Mouse (Mus musculus): ENCODE data around the gene 4430402I18Rik. TPM values are rescaled to one million over a fixed set of nuclear protein-coding genes. Genes with fewer than 3 reads are reported as not detected.

The 4430402I18Rik gene
- total RNA-seq, 2 experiments from 2014 or later, result 15.7 to 16.5 TPM

- no peak for DNase-seq
- intact Hi-C loops (cut with DNase I), result no loop called here
Measured at GRCm38 (mm10) chr19:28903536-28904119, 64.0 kb downstream of the 4430402I18Rik start.

GRCm38 (mm10) chr19:28902806-28903205 lies 64.8 kb downstream of the 4430402I18Rik start:
- intact Hi-C loops (cut with DNase I), result no loop called here
- no peak for DNase-seq

- intact Hi-C loops (cut with DNase I), result no loop called here
- DNase-seq, result no peak
Measured at GRCm38 (mm10) chr19:28902111-28902510, 65.5 kb downstream of the 4430402I18Rik start.

GRCm38 (mm10) chr19:28900771-28901170 lies 66.8 kb downstream of the 4430402I18Rik start:
- intact Hi-C loops (cut with DNase I), result no loop called here
- no peak for DNase-seq

GRCm38 (mm10) chr19:28897497-28897896 lies 70.1 kb downstream of the 4430402I18Rik start:
- no peak for DNase-seq
- intact Hi-C loops (cut with DNase I), result no loop called here

GRCm38 (mm10) chr19:28896639-28897038 lies 71.0 kb downstream of the 4430402I18Rik start:
- DNase-seq, result no peak
- intact Hi-C loops (cut with DNase I), result no loop called here

- intact Hi-C loops (cut with DNase I), result no loop called here
- no peak for DNase-seq
Measured at GRCm38 (mm10) chr19:28891864-28892263, 75.7 kb downstream of the 4430402I18Rik start.

- intact Hi-C loops (cut with DNase I), result no loop called here
- DNase-seq, result no peak
Measured at GRCm38 (mm10) chr19:28891238-28891637, 76.4 kb downstream of the 4430402I18Rik start.

- intact Hi-C loops (cut with DNase I), result no loop called here
- DNase-seq, result no peak
Measured at GRCm38 (mm10) chr19:28889251-28889650, 78.3 kb downstream of the 4430402I18Rik start.

- peak; percentile 5 to 6 for DNase-seq
- intact Hi-C loops (cut with DNase I), result no loop called here
Measured at GRCm38 (mm10) chr19:28888496-28888895, 79.1 kb downstream of the 4430402I18Rik start.

- intact Hi-C loops (cut with DNase I), result loop anchor here (2.0 kb wide), 1 partner anchor 106 kb away; no protein-coding TSS in a partner anchor
- DNase-seq, result peak; percentile 16 to 42
Measured at GRCm38 (mm10) chr19:28883126-28883525, 84.5 kb downstream of the 4430402I18Rik start.

- intact Hi-C loops (cut with DNase I), result no loop called here
- no peak for DNase-seq
Measured at GRCm38 (mm10) chr19:28879476-28879875, 88.1 kb downstream of the 4430402I18Rik start.

- intact Hi-C loops (cut with DNase I), result no loop called here
- no peak for DNase-seq
Measured at GRCm38 (mm10) chr19:28870351-28870750, 97.2 kb downstream of the 4430402I18Rik start.

- no peak for DNase-seq
- intact Hi-C loops (cut with DNase I), result no loop called here
Measured at GRCm38 (mm10) chr19:28869251-28869855, 98.2 kb downstream of the 4430402I18Rik start.

GRCm38 (mm10) chr19:28865501-28865900 lies 102.1 kb downstream of the 4430402I18Rik start:
- intact Hi-C loops (cut with DNase I), result no loop called here
- no peak for DNase-seq

GRCm38 (mm10) chr19:28864981-28865380 lies 102.6 kb downstream of the 4430402I18Rik start:
- no peak for DNase-seq
- intact Hi-C loops (cut with DNase I), result no loop called here

- no peak for DNase-seq
- intact Hi-C loops (cut with DNase I), result no loop called here
Measured at GRCm38 (mm10) chr19:28863626-28864025, 104.0 kb downstream of the 4430402I18Rik start.

GRCm38 (mm10) chr19:28860246-28860645 lies 107.4 kb downstream of the 4430402I18Rik start:
- no peak for DNase-seq
- intact Hi-C loops (cut with DNase I), result no loop called here

- no peak for DNase-seq
- intact Hi-C loops (cut with DNase I), result no loop called here
Measured at GRCm38 (mm10) chr19:28854831-28855230, 112.8 kb downstream of the 4430402I18Rik start.

GRCm38 (mm10) chr19:28852001-28852400 lies 115.6 kb downstream of the 4430402I18Rik start:
- intact Hi-C loops (cut with DNase I), result no loop called here

GRCm38 (mm10) chr19:28850510-28850909 lies 117.1 kb downstream of the 4430402I18Rik start:
- intact Hi-C loops (cut with DNase I), result no loop called here
- DNase-seq, result no peak

More at GRCm38 (mm10) chr19:28852001-28852400, 115.6 kb downstream of the 4430402I18Rik start:
- no peak for DNase-seq

GRCm38 (mm10) chr19:28844946-28845710 lies 122.5 kb downstream of the 4430402I18Rik start:
- intact Hi-C loops (cut with DNase I), result no loop called here
- DNase-seq, result peak; percentile 22 to 43
